Mouse (Mus musculus) Patski (cell line): Measurements from ENCODE around the gene Bcl3. TPM values are rescaled to one million over a fixed set of nuclear protein-coding genes. Genes with fewer than 3 reads are reported as not detected.

Experiments used
- ATAC-seq: fragments of 100-300 bp; one replicate; pipeline ENCODE4 v1.8.0; 2021
- CTCF ChIA-PET: fragments of 350-600 bp; sonication (Branson Sonifier 250); formaldehyde crosslinking; loops from one replicate; lab custom pipeline; 2022; ENCODE audit warnings: inconsistent platforms; lab: Charles Lee
- POLR2A ChIA-PET: fragments of 350-600 bp; sonication (Branson Sonifier 250); formaldehyde crosslinking; loops from one replicate; lab custom pipeline; 2022; ENCODE audit warnings: antibody characterized with exemption, inconsistent platforms; lab: Charles Lee
- DNase-seq: peaks from one replicate; pipeline ENCODE4 v3.0.0-alpha.2; 2011; ENCODE audit warnings: low read depth, low spot score
- H3K27me3 ChIP-seq: fragments of 371-371 bp; one replicate; pipeline ENCODE4 v1.5.1; 2021
- CTCF ChIP-seq: fragments of 100-300 bp; IDR thresholded peaks from one replicate; pipeline ENCODE4 v1.5.1; 2021
- in situ Hi-C: fragments of 300-500 bp; cut with MboI; formaldehyde crosslinking; loops from 3 replicates; pipeline ENCODE4 v1.11.1; 2018; ENCODE audit warnings: low pct_unique_long_range_greater_than_20kb, mixed read lengths
- polyA plus RNA-seq: library from polyadenylated mRNA; unstranded; gene quantifications from one replicate; pipeline ENCODE4 v1.2.3, GENCODE M21; 2021

Gene Bcl3
- polyA plus RNA-seq, 1 experiment from 2014 or later, result 70.5 TPM

DNA sequence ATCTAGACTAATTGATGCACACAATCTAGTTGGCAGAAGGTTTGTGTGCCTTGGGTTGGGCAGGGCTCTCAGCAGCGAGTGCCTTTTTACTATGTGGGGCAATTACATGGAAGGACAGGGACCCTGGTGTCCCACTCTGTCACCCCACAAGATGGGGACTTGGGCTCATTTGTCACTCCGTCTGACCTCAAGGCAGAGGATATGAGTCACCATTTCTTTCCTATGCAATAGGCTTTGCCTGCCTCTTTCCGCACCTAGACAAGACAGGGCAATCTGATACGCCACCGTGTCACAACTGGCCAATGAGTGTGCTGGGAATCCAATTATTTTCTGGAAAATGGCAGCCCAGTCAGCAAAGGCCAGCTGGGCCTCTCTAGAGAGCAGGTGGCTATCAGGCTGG is 33.1 kb upstream of the Bcl3 start:
- ATAC-seq, result no peak
- in situ Hi-C loops, result no loop called here

DNA sequence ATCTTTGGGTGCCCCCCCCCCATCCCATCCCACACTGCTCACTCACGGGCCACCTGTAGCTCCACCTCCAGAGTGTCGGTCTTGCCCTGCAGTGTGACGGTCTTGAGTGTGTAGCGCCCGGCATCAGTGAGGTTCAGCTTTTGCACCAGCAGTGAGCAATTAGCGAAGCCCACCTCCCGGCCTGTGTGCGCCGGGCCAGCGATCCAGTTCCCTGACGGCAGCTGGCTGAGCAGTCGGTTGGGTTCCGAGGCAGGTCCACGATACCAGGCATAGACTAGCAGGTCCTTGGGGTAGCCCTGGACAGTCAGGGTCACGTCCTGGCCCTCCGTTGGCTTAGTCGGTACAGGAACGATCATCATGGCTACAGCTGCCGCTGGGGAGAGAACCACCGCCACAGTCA is 31.0 kb upstream of the Bcl3 start:
- DNase-seq (no peak), ATAC-seq (no peak)
- POLR2A ChIA-PET, result no interaction called here
- CTCF ChIA-PET, result interaction anchor here (1.6 kb wide), 1 partner anchor 70 kb away, joined by 3 read pairs; no protein-coding TSS in a partner anchor
- H3K27me3 ChIP-seq, result peaks cover 23% of the 10 kb centered on the region
- in situ Hi-C loops, result no loop called here
- no peak for TF ChIP-seq CTCF

More for the DNA sequence above, 33.1 kb upstream of the Bcl3 start:
- H3K27me3 ChIP-seq, result peaks cover 23% of the 10 kb centered on the region
- no peak for TF ChIP-seq CTCF
- POLR2A ChIA-PET, result no interaction called here
- DNase-seq, result no peak
- CTCF ChIA-PET, result interaction anchor here (1.0 to 1.8 kb wide), 2 partner anchors 13 to 53 kb away, joined by 3 to 4 read pairs; no protein-coding TSS in a partner anchor

DNA sequence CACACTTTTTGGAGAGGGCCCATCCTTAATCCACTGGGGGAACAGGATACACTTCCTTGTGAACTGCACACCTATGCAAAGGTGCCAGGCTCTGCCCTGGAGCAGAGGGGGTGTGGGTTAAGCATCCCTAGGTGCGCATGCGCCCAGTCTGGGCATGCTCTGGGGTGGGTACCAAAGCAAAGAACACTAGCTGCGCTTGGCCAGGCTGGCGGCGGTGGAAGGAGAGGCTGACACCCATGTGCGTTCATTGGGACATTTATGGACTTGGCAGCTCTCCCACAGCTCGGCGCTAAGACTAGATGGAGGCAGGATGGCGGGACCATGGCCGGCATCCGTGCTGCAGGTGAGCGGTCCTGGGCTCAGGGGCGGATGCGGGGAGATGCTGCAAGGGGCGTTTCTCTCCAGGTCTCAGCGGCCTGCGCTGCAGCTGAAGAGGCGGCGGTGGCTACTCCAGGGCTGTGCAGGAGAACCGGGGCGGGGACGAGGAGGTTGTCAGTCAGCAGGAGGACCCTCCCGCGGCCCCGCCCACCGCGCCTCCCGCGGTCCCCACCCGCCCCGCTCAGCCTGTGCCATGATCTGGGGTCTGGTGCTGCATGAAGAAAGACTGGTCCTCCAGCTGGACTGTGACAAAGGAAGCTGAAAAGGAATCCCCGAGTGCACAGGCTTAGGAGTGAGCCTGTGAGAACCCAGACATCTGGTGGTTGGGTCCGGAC is 29.4 kb upstream of the Bcl3 start, which contains the start of gene Gm19345:
Gm19345 (plus strand) TSS at position 146 of the 713 bp plus-strand sequence.
- peaks cover 23% of the 10 kb centered on the region for H3K27me3 ChIP-seq
- POLR2A ChIA-PET, result no interaction called here
- DNase-seq, result no peak

DNA sequence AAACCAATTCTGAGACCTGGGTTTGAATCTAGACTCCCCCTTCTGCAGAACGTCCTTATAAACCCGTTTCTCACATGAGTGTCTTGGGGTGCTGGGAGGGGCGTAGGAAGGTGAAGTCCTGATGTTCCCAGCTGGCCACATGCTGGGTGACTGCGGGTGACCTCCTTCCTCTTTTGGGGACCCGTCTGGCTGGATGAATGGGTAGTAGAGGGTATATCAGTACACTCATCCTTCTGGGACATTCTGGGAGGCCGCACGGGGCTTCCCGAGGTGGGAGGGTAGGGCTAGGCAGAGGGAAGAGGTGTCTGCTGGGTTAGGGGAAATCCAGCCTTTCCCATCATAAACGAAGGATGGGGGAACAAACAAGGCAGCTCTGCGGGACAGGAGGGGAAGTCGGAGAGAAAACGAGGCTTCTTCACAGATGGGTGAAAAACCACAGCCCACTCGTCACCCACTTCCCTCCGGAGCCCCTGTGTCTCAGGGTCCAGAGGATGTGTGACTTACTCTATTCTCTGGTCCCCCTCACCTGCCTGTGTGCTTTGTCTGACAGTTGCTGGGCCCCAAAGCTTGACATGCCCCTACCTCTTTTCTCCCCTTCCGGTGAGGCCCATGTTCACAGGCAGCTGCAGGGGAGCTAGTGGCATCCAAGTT is 22.1 kb upstream of the Bcl3 start:
- H3K27me3 ChIP-seq, result no peaks in the 10 kb centered on the region
- CTCF ChIA-PET, result interaction anchor here (0.7 to 4.5 kb wide), 12 partner anchors 20 to 55 kb away, joined by 3 to 52 read pairs (median 5); partner anchors contain the start of gene Cblc
- no peak for TF ChIP-seq CTCF
- in situ Hi-C loops, result loop anchor here (5.0 kb wide), 1 partner anchor 42 kb away; no protein-coding TSS in a partner anchor
- ATAC-seq, result no peak
- POLR2A ChIA-PET, result interaction anchor here (1.9 kb wide), 1 partner anchor 30 kb away, joined by 9 read pairs; no protein-coding TSS in a partner anchor
- no peak for DNase-seq

More for the DNA sequence above, 29.4 kb upstream of the Bcl3 start, which contains the start of gene Gm19345:
- no peak for TF ChIP-seq CTCF
- CTCF ChIA-PET, result interaction anchor here (1.0 to 3.3 kb wide), 4 partner anchors 48 to 55 kb away, joined by 4 to 24 read pairs (median 10); partner anchors contain the start of gene Cblc
- in situ Hi-C loops, result no loop called here
- ATAC-seq, result no peak

DNA sequence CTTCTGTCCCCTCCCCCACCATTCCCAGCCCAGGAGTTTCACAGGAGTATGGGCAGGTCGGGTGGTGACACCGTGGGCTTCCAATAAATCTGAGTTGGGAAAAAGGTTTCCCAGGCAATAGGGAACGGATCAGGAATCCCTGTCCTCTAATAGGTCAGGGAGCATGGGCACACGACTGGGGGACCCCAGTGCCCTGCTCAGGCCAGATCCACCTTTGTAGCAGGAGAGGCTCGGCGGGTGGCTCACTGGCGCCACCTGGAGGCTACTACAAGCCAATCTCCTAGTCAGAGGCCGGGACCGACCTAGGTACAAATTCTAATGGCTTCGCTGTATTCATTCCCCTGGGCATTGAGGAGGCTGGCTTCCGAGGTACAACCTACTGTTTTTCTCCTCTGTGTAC is 21.0 kb upstream of the Bcl3 start:
- ATAC-seq (peak; percentile 83), DNase-seq (no peak)
- in situ Hi-C loops, result loop anchor here (5.0 kb wide), 1 partner anchor 41 kb away; no protein-coding TSS in a partner anchor
- CTCF ChIA-PET, result interaction anchor here (0.7 to 4.5 kb wide), 10 partner anchors 12 to 54 kb away, joined by 3 to 52 read pairs (median 5); no protein-coding TSS in a partner anchor
- no peaks in the 10 kb centered on the region for H3K27me3 ChIP-seq
- peak; percentile 95 for TF ChIP-seq CTCF
- POLR2A ChIA-PET, result interaction anchor here (0.9 to 1.9 kb wide), 3 partner anchors 13 to 29 kb away, joined by 3 to 9 read pairs (median 5); partner anchors contain the start of gene Bcl3

DNA sequence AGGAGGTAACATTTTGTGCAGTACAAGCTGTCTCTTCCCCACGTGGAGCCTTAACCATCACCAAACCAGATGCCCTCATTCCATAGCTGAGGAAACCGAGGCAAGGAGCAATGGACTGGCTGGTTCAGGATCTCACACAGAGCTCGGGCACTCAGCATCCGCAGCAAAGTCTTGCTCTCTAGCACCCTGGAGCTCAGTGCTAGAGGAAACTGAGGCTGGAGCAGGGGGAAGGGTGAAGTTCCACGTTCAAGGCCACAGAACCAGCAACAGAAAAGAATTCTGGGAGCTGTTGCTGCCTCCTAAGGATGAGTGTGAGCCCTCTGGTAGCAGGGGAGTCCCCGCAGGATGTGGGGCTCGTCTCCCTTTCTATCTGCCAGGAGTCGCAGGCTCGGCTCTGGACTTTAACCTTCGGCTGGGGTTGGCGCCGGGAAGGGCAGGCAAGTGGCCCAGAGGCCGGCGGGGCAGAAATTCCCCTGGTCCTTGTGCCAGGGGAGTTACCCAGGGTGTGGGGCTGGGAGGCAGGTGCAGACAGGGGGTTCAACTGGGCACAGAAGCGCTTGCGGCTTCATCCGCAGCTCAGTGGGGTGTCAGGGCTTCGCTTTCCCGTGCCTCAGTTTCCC is 20.4 kb upstream of the Bcl3 start:
- no peak for ATAC-seq
- no peak for TF ChIP-seq CTCF

DNA sequence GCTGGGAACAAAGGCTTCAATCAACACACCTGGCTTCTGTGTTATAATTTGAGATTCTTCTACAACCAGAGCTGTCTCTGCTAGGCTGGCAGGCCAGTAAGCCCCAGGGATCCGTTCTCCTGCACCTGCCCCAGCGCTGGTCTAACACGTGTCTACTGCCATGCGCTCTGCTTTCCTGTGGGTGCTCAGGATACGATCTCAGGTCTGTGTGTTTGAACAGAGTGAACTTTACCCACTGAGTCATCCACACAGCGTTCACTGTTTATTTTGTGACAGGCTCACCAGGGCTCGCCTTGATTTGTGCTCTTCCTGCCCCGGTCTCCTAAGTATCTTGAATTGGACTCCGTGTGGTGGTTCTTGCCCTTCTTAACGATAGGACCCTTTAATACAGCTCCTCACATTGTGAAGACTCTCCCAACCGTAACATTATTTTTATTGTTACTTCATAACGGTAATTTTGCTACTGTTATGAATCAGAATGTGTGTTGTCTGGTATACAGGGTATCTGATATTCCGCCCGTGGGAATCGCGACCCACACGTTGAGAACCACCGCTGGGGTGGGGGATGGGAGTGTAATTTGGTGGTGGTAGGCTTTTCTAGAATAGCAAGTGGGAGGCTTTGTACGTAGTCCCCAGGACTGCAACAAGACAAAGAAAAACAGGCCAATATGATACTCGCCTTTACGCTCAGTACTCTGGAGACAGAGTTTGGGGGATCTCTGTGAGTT is 19.3 kb upstream of the Bcl3 start:
- ChIA-PET CTCF (no interaction called here), POLR2A (interaction anchor here (0.9 kb wide), 1 partner anchor 36 kb away, joined by 3 read pairs; no protein-coding TSS in a partner anchor)
- no peak for TF ChIP-seq CTCF
- in situ Hi-C loops, result loop anchor here (5.0 kb wide), 1 partner anchor 40 kb away; no protein-coding TSS in a partner anchor
- DNase-seq, result no peak
- ATAC-seq, result no peak
- no peaks in the 10 kb centered on the region for H3K27me3 ChIP-seq

More for the DNA sequence above, 20.4 kb upstream of the Bcl3 start:
- ChIA-PET CTCF (interaction anchor here (0.9 to 4.5 kb wide), 3 partner anchors 12 to 41 kb away, joined by 3 to 52 read pairs (median 3); no protein-coding TSS in a partner anchor), POLR2A (interaction anchor here (0.8 to 1.2 kb wide), 3 partner anchors 13 to 21 kb away, joined by 3 to 5 read pairs (median 4); partner anchors contain the start of gene Bcl3)
- in situ Hi-C loops, result loop anchor here (5.0 kb wide), 1 partner anchor 41 kb away; no protein-coding TSS in a partner anchor
- no peak for DNase-seq
- H3K27me3 ChIP-seq, result no peaks in the 10 kb centered on the region

DNA sequence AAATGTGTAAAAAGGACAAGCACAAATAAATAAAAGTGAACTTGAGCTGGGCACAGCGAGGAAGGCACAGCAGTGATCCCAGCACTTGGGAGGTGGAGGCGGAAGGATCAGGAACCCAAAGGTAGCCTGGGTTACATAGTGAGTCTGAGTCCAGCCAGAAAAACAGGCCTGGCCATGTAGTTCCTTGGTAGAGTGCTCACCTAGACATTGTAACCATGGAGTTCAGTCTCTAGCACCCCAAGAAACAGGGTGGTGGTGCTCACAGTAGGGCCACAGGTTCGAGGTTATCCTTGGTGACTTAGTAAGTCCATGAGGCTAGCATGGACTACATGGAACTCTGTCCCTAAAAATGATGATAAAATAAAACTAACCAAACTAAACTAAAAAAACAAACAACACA is 18.4 kb upstream of the Bcl3 start:
- CTCF ChIA-PET, result interaction anchor here (5.0 kb wide), 1 partner anchor 38 kb away, joined by 22 read pairs; no protein-coding TSS in a partner anchor
- in situ Hi-C loops, result loop anchor here (5.0 kb wide), 1 partner anchor 39 kb away; no protein-coding TSS in a partner anchor

DNA sequence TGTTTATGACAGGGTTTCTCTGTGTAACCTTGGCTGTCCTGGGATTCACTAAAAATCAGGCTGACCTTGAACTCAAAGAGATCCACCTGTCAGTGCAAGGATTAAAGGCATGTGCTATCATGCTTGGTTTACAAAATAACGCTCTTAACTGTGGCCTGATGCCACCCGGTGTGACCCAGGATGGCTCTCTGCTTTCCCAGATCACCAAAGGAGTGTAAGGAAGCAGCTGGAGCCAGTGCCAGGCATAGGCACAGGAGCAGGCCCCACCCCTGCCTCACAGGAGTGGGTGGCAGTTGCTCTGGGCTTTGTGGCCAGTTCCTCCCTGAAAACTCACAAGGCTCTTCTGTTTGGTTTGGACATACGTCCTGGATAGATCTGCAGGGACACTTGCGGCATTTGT is 17.8 kb upstream of the Bcl3 start:
- no peak for DNase-seq
- no peaks in the 10 kb centered on the region for H3K27me3 ChIP-seq
- ChIA-PET POLR2A (interaction anchor here (0.9 kb wide), 1 partner anchor 24 kb away, joined by 4 read pairs; no protein-coding TSS in a partner anchor), CTCF (interaction anchor here (0.6 to 5.0 kb wide), 3 partner anchors 16 to 37 kb away, joined by 3 to 22 read pairs (median 3); no protein-coding TSS in a partner anchor)
- in situ Hi-C loops, result loop anchor here (5.0 kb wide), 1 partner anchor 38 kb away; no protein-coding TSS in a partner anchor
- TF ChIP-seq CTCF, result no peak
- ATAC-seq, result no peak

More for the DNA sequence above, 18.4 kb upstream of the Bcl3 start:
- ATAC-seq, result no peak
- TF ChIP-seq CTCF, result no peak
- POLR2A ChIA-PET, result interaction anchor here (0.9 kb wide), 1 partner anchor 35 kb away, joined by 3 read pairs; no protein-coding TSS in a partner anchor
- no peak for DNase-seq
- no peaks in the 10 kb centered on the region for H3K27me3 ChIP-seq
